Mouse (Mus musculus): ENCODE results near the gene Cyb5r3. TPM values are rescaled to one million over a fixed set of nuclear protein-coding genes. Genes with fewer than 3 reads are reported as not detected.
A peak's percentile ranks its signal among the peaks of the same experiment; 100 is the strongest.
"Not testable (repeated sequence)": the region's sequence is repeated elsewhere in the genome, so short reads cannot be mapped to it uniquely, and the experiment has no call there.

Cyb5r3 gene
- total RNA-seq, 2 experiments from 2014 or later, result 88.0 to 94.8 TPM

DNA sequence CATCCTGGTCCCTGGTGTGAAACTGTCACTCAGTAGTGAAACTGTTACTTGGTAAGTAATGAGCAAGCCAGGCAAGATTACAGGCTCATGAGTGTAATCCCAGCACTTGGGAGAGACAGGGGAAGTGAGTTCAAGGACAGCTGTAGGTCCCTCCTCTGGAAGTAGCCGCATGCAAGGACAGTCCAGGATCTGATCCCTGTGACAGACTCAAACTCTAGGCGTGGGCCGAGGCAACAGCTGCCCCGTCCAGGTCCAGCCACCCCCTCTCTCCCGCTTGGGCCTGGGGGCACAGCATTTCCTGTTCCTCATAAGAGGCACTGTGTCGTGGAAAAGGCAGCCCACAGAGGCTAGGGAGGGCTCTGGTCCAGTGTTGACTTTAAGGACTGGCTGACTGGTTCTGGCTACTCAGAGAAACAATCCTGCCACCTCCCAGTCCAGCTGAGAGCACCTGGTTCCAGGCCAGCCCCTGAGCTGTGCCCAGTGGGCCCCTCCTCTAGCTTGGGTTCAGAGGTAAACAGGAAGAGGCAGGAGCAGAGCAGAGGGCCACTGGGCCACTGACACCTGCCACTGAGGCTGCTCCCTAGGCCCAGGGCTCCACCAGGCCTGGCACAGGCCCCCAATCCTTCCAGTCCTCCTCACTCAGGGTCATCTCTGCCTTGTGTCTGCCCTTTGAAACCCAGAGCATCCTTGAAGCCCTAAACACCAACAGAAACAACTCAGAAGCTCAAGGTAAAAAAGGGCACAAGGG is 16.5 kb downstream of the Cyb5r3 start:
- intact Hi-C loops (cut with DNase I), result loop anchor here (2.0 to 5.0 kb wide), 2 partner anchors 17 to 361 kb away; partner anchors contain the start of gene Cyb5r3
- no peak for DNase-seq

DNA sequence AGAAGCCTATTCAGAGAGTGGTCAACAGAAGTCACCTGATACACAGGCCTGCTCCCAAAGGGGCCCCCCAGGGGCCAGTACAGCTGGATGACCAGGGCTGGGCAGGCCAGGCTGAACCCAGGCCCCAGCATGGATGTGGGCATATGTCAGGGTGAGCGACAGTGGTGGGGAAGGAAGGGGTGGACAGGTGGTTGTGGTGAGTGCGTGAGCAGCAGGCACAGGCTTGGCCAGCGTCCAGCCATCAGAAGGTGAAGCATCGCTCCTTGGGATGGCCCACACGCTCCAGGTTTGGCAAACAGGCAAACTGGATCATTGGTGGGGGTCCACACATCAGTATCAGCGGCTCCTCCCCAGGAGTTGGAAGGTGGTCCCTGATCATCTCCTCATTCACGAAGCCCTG is 18.1 kb downstream of the Cyb5r3 start:
- no peak for DNase-seq
- intact Hi-C loops (cut with DNase I), result no loop called here

DNA sequence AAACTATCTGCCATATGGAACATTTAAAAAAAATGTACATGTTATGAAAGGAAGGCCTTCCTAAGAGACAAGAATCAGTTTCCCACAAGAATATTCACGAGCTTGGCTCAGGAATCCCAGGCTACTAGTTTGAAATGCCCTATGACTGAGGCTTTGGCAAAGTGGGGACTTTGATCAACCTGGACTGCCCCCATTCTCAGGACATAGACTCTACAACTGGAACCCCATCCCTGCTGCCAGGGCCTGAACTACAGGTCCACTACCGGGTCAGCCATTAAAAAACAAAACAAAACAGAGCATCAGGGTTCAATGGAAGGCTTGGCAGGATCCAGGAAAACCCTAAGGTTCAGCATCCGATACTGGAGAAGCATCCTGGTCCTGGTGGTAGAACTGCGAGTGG is 21.7 kb downstream of the Cyb5r3 start:
- no peak for DNase-seq
- intact Hi-C loops (cut with DNase I), result no loop called here

DNA sequence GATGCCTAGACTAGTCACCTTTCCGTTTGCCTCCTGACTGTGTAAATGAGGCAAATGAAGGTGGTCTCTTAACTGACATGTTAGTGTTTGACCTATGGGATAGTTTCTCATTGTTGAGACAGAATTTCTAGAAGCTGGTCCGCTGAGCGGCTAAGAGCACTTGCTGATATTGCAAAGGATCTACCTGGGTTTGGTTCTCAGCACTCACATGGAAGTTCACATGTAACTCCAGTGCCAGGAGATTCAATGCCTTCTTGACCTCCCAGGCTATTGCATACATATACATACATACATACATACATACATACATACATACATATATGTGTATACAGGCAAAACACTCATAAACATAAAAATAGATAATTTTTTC is 22.3 kb downstream of the Cyb5r3 start:
- no peak for DNase-seq
- intact Hi-C loops (cut with DNase I), result no loop called here

DNA sequence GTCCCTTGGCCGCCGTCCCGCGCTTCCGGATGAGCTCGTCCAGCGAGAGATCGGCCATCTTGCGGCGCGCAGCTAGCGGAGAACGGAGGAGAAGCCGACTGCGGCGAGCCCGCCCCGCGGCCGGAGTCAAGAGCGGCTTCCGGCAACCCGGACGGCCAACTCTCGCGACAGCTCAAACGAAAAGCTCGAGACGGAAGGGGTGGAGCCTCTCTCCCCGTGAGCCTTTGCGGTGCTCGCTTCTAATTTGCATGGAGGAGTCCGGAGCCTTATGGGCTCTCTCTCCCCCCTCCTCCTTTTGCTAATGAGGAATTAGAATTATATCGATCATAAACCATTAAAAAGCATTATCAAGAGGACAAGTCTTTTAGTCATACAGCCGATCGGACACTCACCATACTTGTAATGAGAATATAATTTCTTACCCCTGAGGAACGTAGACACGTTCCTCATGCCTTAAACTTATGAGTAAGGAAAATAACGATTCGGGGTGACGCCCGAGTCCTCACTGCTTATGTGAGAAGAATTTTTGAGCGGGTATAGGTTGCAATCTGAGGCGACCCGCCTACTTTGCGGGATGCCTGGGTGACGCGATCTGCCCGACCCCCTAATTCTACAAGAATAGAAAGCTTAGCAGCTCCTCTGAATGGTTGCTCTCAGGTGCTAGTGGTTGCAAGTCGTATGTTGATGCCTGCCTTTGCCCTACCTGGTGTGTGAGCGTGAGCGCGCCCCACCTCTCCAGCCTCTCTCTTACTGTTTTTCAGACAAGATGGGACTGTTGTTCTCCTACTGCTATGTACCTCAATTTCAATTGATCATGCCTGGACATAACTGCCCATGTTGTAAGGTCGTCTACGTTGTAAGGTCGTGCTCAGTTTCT is 23.0 kb downstream of the Cyb5r3 start, which contains the start of gene Poldip3:
Gene Poldip3 (minus strand): TSS at position 189 of the 877 bp plus-strand sequence.
- intact Hi-C loops (cut with DNase I), result no loop called here
- peak; percentile 98 to 99 for DNase-seq

DNA sequence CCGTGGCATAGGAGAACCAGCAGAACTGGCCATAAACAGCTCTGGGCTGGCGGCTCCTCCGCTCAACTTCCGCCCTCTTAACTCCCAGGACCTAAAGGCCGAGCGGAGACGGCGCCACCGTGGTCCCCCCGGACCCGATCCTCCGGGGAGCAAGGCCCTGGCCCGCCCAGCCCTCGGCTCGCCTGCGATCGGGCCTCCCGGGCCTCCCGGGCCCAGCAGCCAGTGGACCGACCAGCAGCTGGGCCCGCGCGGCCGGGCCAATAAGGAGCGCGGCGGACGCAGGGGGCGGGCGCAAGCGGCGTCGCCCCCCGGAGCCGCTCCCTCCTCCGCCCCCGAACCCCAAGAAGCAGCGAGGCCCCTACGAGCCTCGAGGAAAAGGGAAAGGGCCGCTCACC is 23.6 kb downstream of the Cyb5r3 start:
- intact Hi-C loops (cut with DNase I), result no loop called here

DNA sequence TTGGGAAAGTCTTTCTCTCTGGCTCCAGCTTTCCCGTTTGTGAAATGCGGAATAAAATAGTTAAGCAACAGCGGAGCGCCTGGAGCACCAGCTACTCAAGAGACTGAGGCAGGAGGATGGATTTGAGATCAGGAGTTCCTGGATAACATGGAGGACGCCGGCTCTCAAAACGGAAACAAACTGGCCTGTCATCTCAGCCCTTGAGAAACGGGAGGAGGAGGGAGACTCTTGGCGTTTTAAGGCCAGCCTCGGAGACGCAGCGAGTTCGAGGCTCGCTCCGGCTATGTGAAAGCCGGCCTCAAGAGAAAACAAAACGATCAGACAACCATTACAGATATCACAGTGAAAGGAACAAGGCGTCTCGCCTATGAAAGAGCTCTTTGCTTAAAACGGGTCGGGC is 24.0 kb downstream of the Cyb5r3 start:
- intact Hi-C loops (cut with DNase I), result no loop called here
- DNase-seq, result no peak

More for the DNA sequence above, 23.6 kb downstream of the Cyb5r3 start:
- no peak for DNase-seq

DNA sequence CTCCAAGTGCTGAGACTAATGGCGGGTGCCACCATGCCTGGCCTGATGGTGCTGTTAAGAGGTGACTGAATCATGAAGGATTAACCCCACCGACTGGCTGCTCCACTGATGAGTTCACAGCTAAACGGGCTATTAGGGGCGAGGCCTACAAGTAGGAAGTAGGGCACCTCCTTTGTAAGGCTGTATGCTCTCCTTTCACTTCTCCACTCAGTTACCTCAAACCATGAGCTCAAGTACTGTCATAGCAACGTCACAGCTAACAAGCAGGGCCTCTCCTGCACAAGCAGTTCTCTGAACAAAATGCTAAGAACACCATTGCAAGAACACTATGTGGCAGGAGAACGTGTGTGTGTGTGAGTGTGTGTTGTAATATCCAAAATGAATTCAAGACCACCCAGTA is 26.9 kb downstream of the Cyb5r3 start:
- intact Hi-C loops (cut with DNase I), result no loop called here
- DNase-seq, result no peak

DNA sequence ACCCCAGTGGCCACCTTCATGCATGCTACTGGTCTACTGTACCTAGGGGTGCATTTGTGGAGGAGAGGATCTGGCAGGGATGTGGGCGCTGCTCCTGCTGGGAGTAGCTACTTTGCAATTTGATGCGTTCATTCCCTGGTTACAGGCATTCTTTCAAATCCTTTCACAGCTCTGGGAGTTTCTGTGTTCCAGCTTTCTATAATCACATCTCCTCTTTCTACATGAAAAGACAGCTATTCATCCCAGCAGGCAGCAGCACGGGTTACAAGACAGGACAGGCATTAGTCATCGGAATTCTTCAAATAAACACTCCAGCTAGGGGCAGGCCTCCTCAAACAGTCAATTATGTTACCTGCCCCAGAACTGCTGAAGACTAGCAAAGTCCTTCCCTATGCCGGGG is 29.5 kb downstream of the Cyb5r3 start:
- DNase-seq, result no peak
- intact Hi-C loops (cut with DNase I), result no loop called here

DNA sequence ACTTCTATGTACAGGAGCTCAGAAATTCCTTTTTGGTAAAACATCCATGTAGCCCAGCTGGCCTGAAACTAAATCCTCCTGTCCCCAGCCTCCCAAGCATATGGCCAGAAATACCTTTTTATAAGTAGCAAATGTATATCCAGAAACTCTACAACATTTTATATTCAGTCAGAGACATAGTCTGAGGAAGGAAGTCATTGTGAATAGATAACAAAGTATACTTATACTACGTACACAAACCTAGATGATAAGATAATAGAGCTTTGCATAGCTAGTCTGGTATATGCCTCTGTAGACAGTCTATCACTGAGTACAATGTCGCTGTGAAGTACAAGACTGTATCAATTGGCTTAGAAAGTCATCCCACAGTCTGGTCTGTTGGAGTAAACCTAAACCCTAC is 36.7 kb downstream of the Cyb5r3 start:
- intact Hi-C loops (cut with DNase I), result no loop called here
- no peak for DNase-seq

DNA sequence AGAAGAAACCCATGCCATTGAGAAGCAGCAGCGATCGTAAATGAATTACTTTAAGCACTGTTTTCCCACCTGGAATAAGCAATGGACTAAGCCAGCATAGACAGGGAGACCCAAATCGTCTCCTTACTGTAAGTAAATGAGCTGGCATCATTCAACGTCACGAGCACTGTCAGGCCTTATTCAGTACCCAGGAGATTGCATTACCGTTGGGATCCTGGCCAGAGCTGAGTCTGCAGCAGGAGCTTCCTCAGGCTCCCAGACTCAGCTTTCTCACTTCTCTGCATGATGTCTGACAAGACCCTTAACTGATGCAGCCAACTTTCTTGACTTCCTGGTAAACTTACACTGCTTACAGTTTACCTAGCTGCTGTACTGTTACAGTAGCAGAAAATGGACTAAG is 37.7 kb downstream of the Cyb5r3 start:
- DNase-seq, result no peak
- intact Hi-C loops (cut with DNase I), result no loop called here

DNA sequence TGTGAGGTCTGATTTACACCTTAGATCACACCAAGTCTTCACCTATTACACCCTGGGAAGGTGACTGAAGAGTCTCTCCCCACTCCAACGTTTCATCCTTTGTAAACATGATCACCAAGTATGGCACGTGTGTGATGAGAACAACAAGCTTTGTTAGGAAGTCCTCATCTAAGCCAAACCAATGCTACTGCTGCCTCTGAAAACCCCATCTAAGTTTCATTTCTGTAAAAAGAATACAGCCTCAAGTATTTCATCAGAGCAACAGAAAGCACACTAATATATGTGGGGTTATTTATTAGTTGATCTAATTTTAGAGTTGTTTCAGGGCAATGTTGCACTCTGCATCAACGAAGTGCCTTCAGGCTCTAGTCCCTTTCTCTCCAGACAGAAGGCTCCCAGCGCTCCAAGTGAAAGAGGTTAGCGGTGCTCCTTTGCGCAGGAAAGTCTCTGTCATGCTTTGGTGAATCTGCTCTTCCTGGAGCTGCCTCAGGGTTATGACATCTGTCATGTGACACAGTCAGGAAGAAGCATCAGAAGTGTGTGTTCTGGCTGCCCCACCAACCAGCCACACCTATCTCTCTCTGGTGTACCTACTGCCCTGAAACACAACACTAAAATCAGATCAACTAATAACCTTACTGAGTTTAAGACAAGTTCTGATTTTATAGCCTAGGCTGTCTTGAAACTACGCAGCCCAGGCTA is 42.7 kb downstream of the Cyb5r3 start:
- intact Hi-C loops (cut with DNase I), result no loop called here
- no peak for DNase-seq

DNA sequence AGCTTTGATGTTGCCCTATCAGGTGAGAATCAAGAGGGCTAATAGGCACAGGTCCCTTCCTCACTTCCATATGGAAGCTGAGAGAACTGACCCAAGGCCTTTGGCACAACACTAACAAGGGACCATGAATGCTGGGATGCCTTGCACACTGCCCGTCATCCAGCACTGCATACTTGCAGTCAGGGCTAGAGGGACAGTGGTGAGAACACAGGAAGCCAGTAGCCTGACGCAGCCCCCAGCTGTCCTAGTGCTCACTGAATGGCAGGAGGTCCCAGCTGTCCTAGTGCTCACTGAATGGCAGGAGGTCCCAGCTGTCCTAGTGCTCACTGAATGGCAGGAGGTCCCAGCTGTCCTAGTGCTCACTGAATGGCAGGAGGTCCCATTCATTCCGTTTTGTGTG is 45.4 kb downstream of the Cyb5r3 start:
- intact Hi-C loops (cut with DNase I); DNase-seq: not testable (repeated sequence)

DNA sequence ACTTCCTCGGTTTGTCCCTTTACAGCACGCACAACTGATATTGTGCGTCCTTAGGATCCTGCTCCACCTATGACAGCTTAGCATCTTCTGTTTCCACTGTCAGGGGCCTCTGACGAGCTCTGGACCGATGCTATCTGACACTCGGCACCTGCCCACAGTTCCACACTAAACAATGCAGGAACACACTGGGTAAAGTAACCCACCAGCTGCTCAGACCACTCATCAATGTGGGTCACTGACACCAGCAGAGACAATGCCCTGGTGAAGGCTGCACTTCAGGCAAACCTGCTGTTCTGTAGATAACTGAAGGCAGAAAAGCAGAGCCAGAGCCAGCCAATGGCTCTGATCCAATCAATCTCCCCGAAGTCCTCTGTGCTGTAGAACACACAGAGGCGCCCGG is 45.8 kb downstream of the Cyb5r3 start:
- intact Hi-C loops (cut with DNase I), result no loop called here
- no peak for DNase-seq

DNA sequence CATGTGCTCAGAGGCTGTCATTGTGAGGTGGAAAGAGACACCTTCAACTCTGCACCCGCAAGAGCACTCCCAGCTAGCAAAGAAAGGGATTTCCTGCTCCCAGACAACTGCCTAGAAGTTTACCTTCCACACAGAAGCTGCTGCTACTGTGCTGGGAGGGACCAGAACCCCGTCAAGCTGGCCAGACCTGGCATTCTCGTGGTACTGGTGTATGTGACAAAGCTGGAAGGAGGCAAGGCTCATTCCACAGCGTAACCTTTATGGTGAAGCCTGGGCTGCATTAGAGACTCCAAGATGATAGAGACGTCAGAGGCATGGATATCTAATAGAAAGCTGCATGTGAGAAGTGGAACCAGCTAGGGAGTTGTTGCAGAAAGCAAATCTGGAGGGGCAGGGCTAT is 47.8 kb downstream of the Cyb5r3 start:
- intact Hi-C loops (cut with DNase I), result no loop called here
- no peak for DNase-seq

DNA sequence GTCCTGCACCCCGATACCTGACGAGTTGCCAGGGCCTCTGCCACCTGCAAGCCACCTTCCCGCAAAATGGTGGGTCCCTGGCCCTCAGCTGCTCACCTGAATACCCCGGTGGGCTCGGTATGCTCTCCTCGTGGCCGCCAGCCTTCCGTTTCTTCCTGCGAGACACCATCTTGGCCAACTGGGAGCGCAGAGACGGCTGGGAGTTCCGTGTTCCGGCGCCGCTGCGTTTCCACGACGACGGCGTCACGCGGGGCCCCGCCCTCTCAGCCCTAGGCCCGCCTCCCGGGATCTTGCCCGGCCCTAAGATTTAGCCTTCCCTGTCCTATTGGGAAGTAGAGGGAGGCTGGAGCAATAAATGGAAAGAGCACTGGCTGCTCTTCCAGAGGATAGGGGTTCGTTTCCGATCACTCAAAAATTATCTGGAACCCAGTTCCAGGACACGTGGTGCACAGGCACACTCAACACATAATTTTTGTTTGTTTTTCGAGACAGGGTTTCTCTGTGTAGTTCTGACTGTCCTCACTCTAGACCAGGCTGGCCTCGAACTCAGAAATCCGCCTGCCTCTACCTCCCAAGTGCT is 49.7 kb downstream of the Cyb5r3 start, which contains the start of gene Rrp7a:
Gene Rrp7a (minus strand): TSS at position 236 of the 580 bp plus-strand sequence.
- intact Hi-C loops (cut with DNase I), result loop anchor here (2.0 kb wide), 2 partner anchors 24 to 50 kb away; partner anchors contain the start of gene Cyb5r3
- peak; percentile 93 to 95 for DNase-seq

DNA sequence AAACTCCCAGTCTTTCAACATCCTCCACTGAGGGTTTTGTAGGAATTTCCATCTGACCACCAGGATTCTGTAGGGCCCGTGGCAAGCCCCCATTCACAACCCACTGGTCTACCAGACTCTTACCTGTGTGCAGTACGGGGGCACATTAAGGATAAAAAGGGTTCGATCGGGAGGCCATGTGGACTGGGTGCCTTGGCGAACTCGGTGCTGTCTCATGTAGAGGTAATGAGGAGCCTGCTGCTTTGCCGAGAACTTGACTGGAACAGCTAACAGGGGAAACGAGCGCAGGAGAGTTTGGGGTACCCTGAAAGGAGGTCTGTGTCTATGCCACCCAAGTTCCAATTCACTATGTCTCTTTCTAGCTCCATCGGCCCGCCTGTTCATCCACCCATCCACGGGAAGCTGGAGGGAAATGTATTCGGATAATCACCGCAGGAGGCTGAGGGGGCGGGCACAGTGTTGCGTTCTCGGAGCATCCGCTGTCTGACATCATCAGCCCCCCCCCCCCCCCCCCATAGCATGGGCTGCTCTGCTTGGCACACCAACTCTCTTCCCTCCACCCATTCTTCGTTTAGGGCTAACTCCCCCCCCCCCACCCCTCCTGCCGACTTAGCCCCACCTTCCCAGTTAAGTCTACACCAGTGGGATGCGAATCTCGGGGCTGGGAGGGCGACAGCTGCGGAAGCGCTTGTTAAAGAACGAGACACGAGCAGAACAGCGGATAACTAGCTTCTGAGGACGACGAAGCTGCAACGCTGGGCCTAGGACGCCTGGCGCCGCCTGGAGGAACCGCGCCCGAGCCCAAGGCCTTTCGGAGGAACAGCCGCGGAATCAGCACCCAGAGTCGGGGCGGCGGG is 50.5 kb downstream of the Cyb5r3 start:
- intact Hi-C loops (cut with DNase I), result loop anchor here (2.0 kb wide), 3 partner anchors 21 to 51 kb away; partner anchors contain the start of gene Cyb5r3

DNA sequence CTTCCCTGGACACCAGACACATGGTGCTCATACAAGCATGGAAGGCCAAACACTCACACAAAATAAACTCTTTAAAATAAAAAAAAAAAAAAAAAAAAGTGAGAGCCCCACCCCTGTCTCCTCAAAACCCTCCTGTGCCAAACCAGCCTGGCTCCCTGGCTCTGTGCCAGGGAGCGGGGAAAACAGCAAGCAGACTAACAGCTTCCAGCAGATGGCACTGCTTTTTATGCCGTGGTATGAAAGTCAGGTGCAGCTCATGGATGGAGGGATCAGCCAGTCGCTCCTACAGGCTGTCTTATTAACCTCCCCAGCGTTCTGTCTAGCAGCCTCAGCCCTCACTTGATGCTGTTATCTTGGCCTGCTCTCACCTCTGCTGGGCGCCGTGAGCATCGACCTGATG is 54.0 kb downstream of the Cyb5r3 start:
- no peak for DNase-seq

More for the DNA sequence above, 50.5 kb downstream of the Cyb5r3 start:
- peak; percentile 29 to 30 for DNase-seq

DNA sequence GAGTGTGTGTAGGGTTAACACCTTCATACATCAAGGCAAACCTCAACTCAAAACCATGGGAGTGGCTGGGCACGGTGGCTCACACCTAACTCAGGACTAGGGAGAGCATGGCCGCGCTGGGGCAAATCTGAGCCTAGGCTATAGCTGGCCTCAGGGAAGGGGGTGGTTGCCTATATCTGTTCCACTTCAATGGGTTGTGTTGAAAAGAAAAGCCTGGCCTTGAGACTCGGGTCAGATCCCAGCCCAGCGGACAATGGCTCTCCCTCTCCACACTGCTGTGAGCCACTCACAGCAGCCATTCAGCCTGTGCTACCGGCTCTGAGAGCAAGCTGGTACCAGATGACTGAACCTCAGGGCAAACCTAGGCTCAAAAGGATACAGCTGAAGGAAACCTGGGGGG is 57.3 kb downstream of the Cyb5r3 start:
- intact Hi-C loops (cut with DNase I), result no loop called here
- DNase-seq, result no peak

More for the DNA sequence above, 54.0 kb downstream of the Cyb5r3 start:
- intact Hi-C loops (cut with DNase I), result no loop called here
